Mouse (Mus musculus): ENCODE measurements around the gene Plch2.

Gene Plch2

DNA sequence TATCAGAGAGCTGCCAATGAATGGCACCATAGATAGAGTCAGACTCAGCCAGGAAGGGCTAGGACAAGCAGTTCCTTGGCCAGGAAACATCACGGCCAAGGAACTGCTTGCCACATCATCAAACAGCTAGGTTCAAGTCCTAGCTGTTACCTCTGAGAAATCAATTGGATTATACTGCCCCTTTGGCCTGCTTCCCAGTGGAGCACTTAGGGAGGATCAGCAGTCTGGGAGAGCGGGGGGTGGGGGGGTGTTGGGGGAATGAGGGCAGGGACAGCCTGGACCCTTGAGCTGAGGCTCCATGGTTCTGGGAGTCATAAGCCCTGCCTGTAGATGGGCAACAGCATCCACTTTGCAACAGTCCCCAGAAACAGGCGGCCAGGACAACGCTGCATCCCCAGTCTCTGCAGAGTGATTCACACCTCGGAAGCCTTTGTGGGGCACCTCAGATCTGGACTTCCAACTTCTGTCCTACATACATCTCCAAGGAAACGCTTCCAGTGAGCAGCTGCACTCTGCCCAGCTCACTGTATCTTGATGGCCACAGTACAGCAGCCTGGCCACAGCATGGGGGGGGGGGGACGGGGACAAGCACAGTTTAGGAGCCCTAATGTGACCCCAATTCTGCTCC lies 34.2 kb downstream of the Plch2 start:
- Histone ChIP-seq H3K36me3 (ENCODE audit: insufficient read depth, low read length) (no peaks in the 10 kb centered on the region), H3K4me3 (replicated peaks; ENCODE audit: low read length) (no peak overlapping the region), H3K4me1 (replicated peaks; ENCODE audit: low read depth, low read length) (peaks cover 27% of the 10 kb centered on the region), H3K27me3 (ENCODE audit: insufficient read depth, low read length) (peaks cover 31% of the 10 kb centered on the region), H3K9me3 (ENCODE audit: low read length) (no peaks in the 10 kb centered on the region)
- no peak for TF ChIP-seq POU5F1 (IDR thresholded peaks at IDR 0.05; ENCODE audit: borderline replicate concordance, low read length)
- TF ChIP-seq NANOG (IDR thresholded peaks at IDR 0.05; ENCODE audit: borderline replicate concordance, low read length): no peak
- TF ChIP-seq CTCF (conservative IDR thresholded peaks at IDR 0.05; ENCODE audit: low read length): no peak

DNA sequence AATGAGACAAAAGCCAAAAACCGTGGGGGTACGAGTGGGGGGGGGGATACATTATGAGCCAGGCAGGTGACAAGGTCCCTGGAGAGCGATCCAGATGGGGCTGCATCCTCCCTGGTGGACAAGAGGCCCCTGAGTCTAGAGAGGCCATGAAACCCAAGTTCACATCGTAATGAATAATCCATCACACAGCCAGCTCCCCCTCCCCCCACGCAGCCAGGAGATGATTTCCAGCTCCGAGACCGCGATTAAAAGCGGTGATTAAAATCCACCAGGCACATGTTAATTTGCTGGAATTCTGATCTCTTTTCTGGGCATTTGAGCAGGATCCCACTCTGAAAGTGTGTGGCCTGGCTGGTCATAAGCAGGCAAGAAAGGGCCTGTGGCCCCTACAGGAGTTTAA lies 35.8 kb downstream of the Plch2 start:
- H3K4me1 ChIP-seq (replicated peaks; ENCODE audit: low read depth, low read length): peaks cover 27% of the 10 kb centered on the region
- H3K36me3 ChIP-seq (ENCODE audit: insufficient read depth, low read length): no peaks in the 10 kb centered on the region
- no peak for TF ChIP-seq POU5F1 (IDR thresholded peaks at IDR 0.05; ENCODE audit: borderline replicate concordance, low read length)
- no peak for TF ChIP-seq NANOG (IDR thresholded peaks at IDR 0.05; ENCODE audit: borderline replicate concordance, low read length)
- no peak for TF ChIP-seq CTCF (conservative IDR thresholded peaks at IDR 0.05; ENCODE audit: low read length)

DNA sequence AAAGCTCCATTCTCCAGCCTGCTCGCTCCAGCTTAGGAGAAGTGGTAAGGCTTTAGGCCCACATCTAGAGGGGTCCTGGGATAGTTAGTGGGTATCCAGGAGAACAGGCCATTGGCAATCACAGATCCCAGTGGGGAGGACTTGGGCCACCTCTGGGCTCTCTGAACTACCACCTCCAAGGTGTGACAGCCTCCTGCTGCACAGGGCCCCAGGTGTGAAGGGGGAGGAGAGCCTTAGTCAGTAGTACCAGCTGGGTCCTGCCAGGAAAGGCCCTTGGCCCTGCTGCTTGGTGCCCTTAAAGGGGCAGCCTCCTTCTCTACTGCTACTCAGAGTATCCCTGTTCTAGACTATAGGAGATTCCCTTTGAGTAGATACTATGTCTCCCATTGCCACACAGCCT lies 36.4 kb downstream of the Plch2 start:
- Histone ChIP-seq H3K27me3 (ENCODE audit: insufficient read depth, low read length) (peaks cover 32% of the 10 kb centered on the region), H3K36me3 (ENCODE audit: insufficient read depth, low read length) (no peaks in the 10 kb centered on the region), H3K9me3 (ENCODE audit: low read length) (no peaks in the 10 kb centered on the region), H3K4me1 (replicated peaks; ENCODE audit: low read depth, low read length) (peaks cover 25% of the 10 kb centered on the region), H3K4me3 (replicated peaks; ENCODE audit: low read length) (no peak overlapping the region)
- no peak for TF ChIP-seq NANOG (IDR thresholded peaks at IDR 0.05; ENCODE audit: borderline replicate concordance, low read length)
- no peak for TF ChIP-seq CTCF (conservative IDR thresholded peaks at IDR 0.05; ENCODE audit: low read length)
- no peak for TF ChIP-seq POU5F1 (IDR thresholded peaks at IDR 0.05; ENCODE audit: borderline replicate concordance, low read length)

More for the DNA sequence above, 35.8 kb downstream of the Plch2 start:
- Histone ChIP-seq H3K9me3 (ENCODE audit: low read length) (no peaks in the 10 kb centered on the region), H3K4me3 (replicated peaks; ENCODE audit: low read length) (no peak overlapping the region), H3K27me3 (ENCODE audit: insufficient read depth, low read length) (peaks cover 32% of the 10 kb centered on the region)

DNA sequence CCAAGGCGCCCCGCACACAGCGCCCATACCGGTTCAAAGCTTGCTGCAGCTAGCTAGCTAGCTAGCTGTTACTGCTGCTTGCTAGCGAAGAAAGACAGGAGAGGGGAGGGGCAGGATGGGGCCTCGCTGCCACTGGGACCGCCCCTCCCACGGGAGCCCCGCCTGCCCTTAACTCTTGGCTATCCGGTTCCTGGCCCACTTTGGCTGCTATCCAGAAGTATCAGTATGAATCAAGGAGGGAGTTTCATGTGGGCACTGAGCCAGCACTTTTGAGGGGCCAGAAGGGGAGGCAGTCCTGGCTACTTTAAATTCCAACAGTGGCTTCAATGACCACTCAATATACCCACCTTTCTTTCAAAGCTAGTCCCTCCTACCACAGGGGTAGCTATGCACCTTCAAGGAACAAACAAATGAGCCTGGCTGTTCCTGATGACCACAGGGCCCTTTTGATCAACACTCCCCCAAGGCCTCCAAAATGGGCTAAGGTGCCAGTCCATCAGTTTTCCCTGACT lies 37.2 kb downstream of the Plch2 start:
- Histone ChIP-seq H3K4me3 (replicated peaks; ENCODE audit: low read length) (peak overlapping the region; percentile 32; the same call in 1 of the 2 replicates), H3K9me3 (ENCODE audit: low read length) (no peaks in the 10 kb centered on the region), H3K4me1 (replicated peaks; ENCODE audit: low read depth, low read length) (peaks cover 17% of the 10 kb centered on the region), H3K27me3 (ENCODE audit: insufficient read depth, low read length) (peaks cover 35% of the 10 kb centered on the region), H3K36me3 (ENCODE audit: insufficient read depth, low read length) (no peaks in the 10 kb centered on the region)
- TF ChIP-seq NANOG (IDR thresholded peaks at IDR 0.05; ENCODE audit: borderline replicate concordance, low read length) (no peak), POU5F1 (IDR thresholded peaks at IDR 0.05; ENCODE audit: borderline replicate concordance, low read length) (no peak), CTCF (conservative IDR thresholded peaks at IDR 0.05; ENCODE audit: low read length) (no peak)

DNA sequence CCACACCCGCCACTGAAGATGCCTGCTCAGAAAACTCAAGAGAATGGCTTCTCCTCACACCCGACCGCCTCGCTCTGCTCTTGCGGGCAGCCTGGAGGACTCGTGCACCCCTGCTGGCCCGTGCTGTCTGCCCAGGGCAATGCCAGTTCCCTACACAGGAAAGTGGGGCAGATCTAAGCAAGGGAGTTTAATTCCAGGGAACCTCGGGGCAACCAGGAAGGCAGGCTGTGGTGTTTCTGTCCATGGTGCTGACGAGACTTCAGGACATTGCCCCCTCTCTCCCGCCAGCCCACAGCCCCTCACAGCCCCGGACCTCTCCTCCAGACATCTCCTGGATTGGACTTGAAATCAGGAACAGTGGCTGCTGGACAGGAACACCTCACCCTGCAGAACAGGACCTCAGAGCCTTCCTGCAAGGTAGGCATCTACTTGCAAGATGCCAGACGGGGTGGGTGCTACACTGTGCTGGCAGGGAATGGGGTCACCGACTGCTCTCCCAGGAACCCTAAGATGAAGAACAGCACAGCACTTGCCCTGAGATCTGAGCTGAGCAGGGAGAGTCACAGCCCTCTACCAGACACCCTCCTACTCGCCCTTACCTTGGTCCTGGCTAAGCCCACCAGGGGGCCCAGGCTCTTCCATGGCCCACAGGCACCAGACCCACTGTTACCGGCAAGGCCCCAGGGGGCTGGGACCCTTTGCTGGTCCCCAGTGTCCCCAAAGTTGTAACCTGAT lies 37.8 kb downstream of the Plch2 start:
- Histone ChIP-seq H3K4me1 (replicated peaks; ENCODE audit: low read depth, low read length) (peaks cover 16% of the 10 kb centered on the region), H3K4me3 (replicated peaks; ENCODE audit: low read length) (peak overlapping the region; percentile 32), H3K27me3 (ENCODE audit: insufficient read depth, low read length) (peaks cover 38% of the 10 kb centered on the region), H3K9me3 (ENCODE audit: low read length) (no peaks in the 10 kb centered on the region), H3K36me3 (ENCODE audit: insufficient read depth, low read length) (no peaks in the 10 kb centered on the region)
- TF ChIP-seq NANOG (IDR thresholded peaks at IDR 0.05; ENCODE audit: borderline replicate concordance, low read length) (no peak), CTCF (conservative IDR thresholded peaks at IDR 0.05; ENCODE audit: low read length) (no peak), POU5F1 (IDR thresholded peaks at IDR 0.05; ENCODE audit: borderline replicate concordance, low read length) (no peak)

DNA sequence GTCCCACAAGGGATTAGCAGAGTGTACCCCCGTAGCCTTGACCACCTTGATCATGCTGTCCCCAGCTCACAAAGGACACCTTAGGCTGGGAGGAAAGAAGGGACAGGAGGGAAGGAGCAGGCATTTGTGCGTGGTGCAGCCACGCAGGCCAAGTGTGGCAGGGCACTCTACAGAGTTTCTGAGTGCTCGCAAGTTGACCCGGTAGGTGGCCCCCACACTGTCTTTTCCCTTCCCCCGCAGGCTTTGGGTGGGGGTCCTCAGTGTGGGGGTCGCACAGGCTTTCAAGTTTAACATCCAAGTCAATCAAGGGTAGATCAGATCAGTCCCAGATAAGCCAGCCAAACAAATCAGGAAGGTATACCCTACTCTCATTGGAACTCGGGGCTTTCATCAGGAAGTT lies 38.5 kb downstream of the Plch2 start:
- Histone ChIP-seq H3K4me3 (replicated peaks; ENCODE audit: low read length) (no peak overlapping the region), H3K4me1 (replicated peaks; ENCODE audit: low read depth, low read length) (peaks cover 16% of the 10 kb centered on the region), H3K36me3 (ENCODE audit: insufficient read depth, low read length) (no peaks in the 10 kb centered on the region), H3K27me3 (ENCODE audit: insufficient read depth, low read length) (peaks cover 39% of the 10 kb centered on the region), H3K9me3 (ENCODE audit: low read length) (no peaks in the 10 kb centered on the region)
- TF ChIP-seq POU5F1 (IDR thresholded peaks at IDR 0.05; ENCODE audit: borderline replicate concordance, low read length) (no peak), CTCF (conservative IDR thresholded peaks at IDR 0.05; ENCODE audit: low read length) (no peak), NANOG (IDR thresholded peaks at IDR 0.05; ENCODE audit: borderline replicate concordance, low read length) (no peak)

DNA sequence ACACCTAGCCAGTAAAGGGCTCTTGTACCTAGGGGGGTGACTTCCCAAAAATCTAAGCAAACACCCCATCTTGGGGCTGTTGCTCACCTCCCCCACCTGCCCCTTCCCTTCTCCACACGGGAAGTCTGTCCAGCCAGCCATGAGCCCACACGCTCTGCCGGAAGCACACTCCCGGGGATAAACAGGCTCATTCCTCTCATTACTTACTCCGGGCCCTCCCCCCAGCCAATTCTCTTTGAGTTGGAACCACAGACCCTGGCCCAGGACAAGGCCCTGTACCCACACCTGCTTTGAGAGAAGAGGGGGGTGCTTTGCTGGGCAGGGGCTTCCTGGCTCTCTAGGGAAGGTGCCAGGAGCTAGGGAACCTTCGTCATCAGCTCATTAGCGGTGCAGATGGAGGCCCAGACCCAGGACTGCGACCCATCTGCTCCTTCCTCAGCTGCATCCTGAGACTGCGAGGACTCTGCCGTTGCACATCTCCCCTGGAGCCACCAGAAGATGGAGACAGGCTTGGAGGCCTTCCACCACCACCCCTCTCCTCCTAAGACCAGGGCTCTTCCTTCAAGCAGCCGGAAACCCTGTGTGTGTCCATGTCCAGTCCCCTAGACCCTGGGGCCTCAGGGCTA lies 39.2 kb downstream of the Plch2 start:
- TF ChIP-seq NANOG (IDR thresholded peaks at IDR 0.05; ENCODE audit: borderline replicate concordance, low read length) (no peak), CTCF (conservative IDR thresholded peaks at IDR 0.05; ENCODE audit: low read length) (no peak), POU5F1 (IDR thresholded peaks at IDR 0.05; ENCODE audit: borderline replicate concordance, low read length) (no peak)
- Histone ChIP-seq H3K4me3 (replicated peaks; ENCODE audit: low read length) (no peak overlapping the region), H3K9me3 (ENCODE audit: low read length) (no peaks in the 10 kb centered on the region), H3K27me3 (ENCODE audit: insufficient read depth, low read length) (peaks cover 39% of the 10 kb centered on the region), H3K36me3 (ENCODE audit: insufficient read depth, low read length) (no peaks in the 10 kb centered on the region), H3K4me1 (replicated peaks; ENCODE audit: low read depth, low read length) (peaks cover 16% of the 10 kb centered on the region)

DNA sequence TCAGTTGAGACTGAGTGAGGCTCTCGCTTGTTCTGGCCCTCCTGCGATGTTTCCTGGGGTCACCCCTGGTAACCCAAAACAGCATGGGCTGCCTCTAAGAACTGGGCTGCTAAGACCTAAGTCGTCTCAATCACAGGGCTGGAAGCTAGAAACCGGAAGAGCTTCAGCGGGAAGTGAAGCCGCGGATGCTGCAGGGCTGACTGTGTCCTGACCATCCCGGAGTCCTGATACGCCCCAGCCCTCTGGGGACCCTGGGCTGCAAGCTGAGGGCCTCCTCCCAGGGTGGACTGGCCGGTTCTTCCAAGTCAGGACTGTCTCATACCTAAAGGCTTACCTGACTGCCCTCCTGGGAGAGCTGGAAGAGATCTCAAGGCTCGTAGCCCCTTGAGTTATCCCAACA lies 39.8 kb downstream of the Plch2 start:
- TF ChIP-seq POU5F1 (IDR thresholded peaks at IDR 0.05; ENCODE audit: borderline replicate concordance, low read length) (no peak), CTCF (conservative IDR thresholded peaks at IDR 0.05; ENCODE audit: low read length) (no peak), NANOG (IDR thresholded peaks at IDR 0.05; ENCODE audit: borderline replicate concordance, low read length) (no peak)
- Histone ChIP-seq H3K9me3 (ENCODE audit: low read length) (no peaks in the 10 kb centered on the region), H3K4me1 (replicated peaks; ENCODE audit: low read depth, low read length) (peaks cover 16% of the 10 kb centered on the region), H3K27me3 (ENCODE audit: insufficient read depth, low read length) (peaks cover 37% of the 10 kb centered on the region), H3K4me3 (replicated peaks; ENCODE audit: low read length) (no peak overlapping the region), H3K36me3 (ENCODE audit: insufficient read depth, low read length) (no peaks in the 10 kb centered on the region)

Measured in E14TG2a.4 (cell line).